Mouse (Mus musculus) heart, adult 9 months (tissue): Measurements from ENCODE around the gene Olfr476.
"Not testable (repeated sequence)": the region's sequence is repeated elsewhere in the genome, so short reads cannot be mapped to it uniquely, and the experiment has no call there.

Experiments
- DNase-seq, 2 experiments: peaks; one replicate each; pipeline ENCODE4 v3.0.0; 2022; ENCODE audit warnings: low spot score in 2 of 2

The Olfr476 gene

GRCm38 (mm10) chr7:107964503-107964902, at the start of gene Olfr476:
Gene Olfr476 (plus strand): TSS chr7:107964803.
- DNase-seq = no peak

DNA sequence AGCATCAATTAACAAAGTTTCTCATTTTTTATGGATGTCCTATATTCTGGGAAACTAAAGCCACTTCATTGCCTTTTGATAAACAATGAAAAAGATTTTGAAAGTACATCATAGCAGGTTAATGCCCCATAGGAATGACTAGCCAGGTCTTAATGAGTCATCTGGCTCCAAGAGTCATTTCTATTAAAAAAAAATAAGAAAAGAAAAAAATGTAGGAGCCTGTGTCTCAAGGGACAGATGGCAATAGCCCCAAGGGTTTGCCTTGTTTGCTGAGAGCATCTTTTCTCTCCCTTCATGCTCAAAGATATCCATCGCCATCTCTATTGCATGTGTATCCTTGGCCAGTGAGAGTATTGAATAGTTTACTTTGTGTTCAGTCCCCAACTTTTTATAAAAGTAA, 34.5 kb upstream of the Olfr476 start, which contains the start of gene Olfr473:
Olfr473 (plus strand) TSS at position 301 of the 400 bp plus-strand sequence.
- DNase-seq = no peak

GRCm38 (mm10) chr7:107952539-107952938, 12.1 kb upstream of the Olfr476 start:
- DNase-seq = not testable (repeated sequence)

DNA sequence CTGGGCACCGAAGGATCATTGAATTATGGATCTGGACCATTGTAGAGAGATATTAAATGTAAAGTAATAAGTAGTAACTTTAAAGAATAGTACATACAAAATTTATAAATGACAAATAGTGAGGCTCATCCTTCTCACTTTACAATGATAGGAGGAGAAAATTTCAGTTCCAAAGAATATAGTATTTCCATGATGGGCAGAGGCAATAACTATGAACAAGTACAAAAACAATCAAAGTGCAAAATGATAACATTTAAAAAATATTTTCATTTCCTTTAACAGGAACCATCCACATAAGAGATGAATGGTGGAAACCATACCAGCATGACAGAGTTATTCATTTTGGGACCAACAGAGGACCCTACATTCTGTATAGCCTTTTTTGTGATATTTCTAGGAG, 10.3 kb upstream of the Olfr476 start, which contains the start of gene Olfr474:
Olfr474 (plus strand) TSS at position 301 of the 400 bp plus-strand sequence.
- DNase-seq = no peak

- no peak for DNase-seq
Observed at GRCm38 (mm10) chr7:107986393-107986792, 21.8 kb downstream of the Olfr476 start, which contains the start of gene Olfr477. Gene Olfr477 (plus strand): TSS chr7:107986693.

GRCm38 (mm10) chr7:108014256-108014655, 49.7 kb downstream of the Olfr476 start:
- DNase-seq = not testable (repeated sequence)
